Mouse (Mus musculus): Measurements from ENCODE around the gene 9030612E09Rik.

DNA sequence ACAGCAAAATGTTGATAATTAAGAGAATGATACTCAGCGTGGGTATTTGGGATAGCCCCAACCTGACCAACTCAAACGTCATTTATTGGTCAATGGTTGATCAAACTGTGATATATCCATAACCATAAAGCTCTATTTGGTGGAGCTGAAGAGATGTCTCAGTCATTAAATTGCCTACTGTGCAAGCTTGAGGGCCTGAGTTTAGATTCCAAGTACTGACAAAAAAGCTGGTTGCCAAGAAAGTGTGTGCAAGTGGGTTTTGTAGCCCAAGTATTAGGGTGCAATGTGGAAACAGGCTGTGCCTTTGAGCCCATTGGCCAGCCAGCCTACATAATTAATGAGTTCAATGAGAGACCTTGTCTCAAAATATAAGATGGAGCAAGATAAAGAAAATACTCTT, 48.9 kb downstream of the 9030612E09Rik start:
- TF ChIP-seq CTCF (IDR thresholded peaks at IDR 0.05; ENCODE audit: control insufficient read depth, insufficient read depth, low read length) = no peak
- TF ChIP-seq POLR2A (IDR thresholded peaks at IDR 0.05; ENCODE audit: borderline replicate concordance, control insufficient read depth, low read depth, low read length) = no peak

Data from bone marrow, adult 2 months (tissue).